Mouse (Mus musculus) midbrain, embryonic 12.5 days (tissue): ENCODE data around the gene Bbs9. TPM values are rescaled to one million over a fixed set of nuclear protein-coding genes. Genes with fewer than 3 reads are reported as not detected.

Experiments
- ATAC-seq: fragments of 200-750 bp; cut with Nextera tagmentation; 2 replicates; pipeline ENCODE4 v1.8.0; 2017; ENCODE audit warnings: low read depth, moderate TSS enrichment, moderate library complexity; ENCODE audit not compliant: low FRiP score
- H3K27ac ChIP-seq: fragments of 300-500 bp; sonication (generic); replicated peaks from 2 replicates; pipeline ENCODE4 v1.5.1; 2016; ENCODE audit warnings: mild to moderate bottlenecking
- H3K27me3 ChIP-seq: fragments of 300-500 bp; sonication (generic); 2 replicates; pipeline ENCODE4 v1.6.1; 2016; ENCODE audit warnings: mild to moderate bottlenecking
- H3K36me3 ChIP-seq: fragments of 300-500 bp; sonication (generic); 2 replicates; pipeline ENCODE4 v1.6.1; 2016
- H3K4me1 ChIP-seq: fragments of 300-500 bp; sonication (generic); 2 replicates; pipeline ENCODE4 v1.6.1; 2016
- H3K4me2 ChIP-seq: fragments of 300-500 bp; sonication (generic); replicated peaks from 2 replicates; pipeline ENCODE4 v1.6.1; 2016; ENCODE audit warnings: mild to moderate bottlenecking, moderate library complexity
- H3K4me3 ChIP-seq: fragments of 300-500 bp; sonication (generic); 2 replicates; pipeline ENCODE4 v1.5.1; 2016; ENCODE audit warnings: mild to moderate bottlenecking
- H3K9ac ChIP-seq: fragments of 300-500 bp; sonication (generic); replicated peaks from 2 replicates; pipeline ENCODE4 v1.6.1; 2016; ENCODE audit warnings: mild to moderate bottlenecking, moderate library complexity
- H3K9me3 ChIP-seq: fragments of 300-500 bp; sonication (generic); 2 replicates; pipeline ENCODE4 v1.6.1; 2016; ENCODE audit warnings: mild to moderate bottlenecking
- WGBS: fragments of 180-500 bp; shearing (Covaris S2); methylation state at CpG from one replicate; pipeline ENCODE4 v1.1.7; 2016; 5-methylcytosine and 5-hydroxymethylcytosine counted together
- polyA plus RNA-seq: library from polyadenylated mRNA; unstranded; fragments of >200 nt; fragmentation: Nextera tagmentation; extraction: Ambion mirVana; gene quantifications from 2 replicates; pipeline ENCODE4 v1.2.1, GENCODE M21; 2016

The Bbs9 gene
- polyA plus RNA-seq, 1 experiment from 2014 or later = 19.1 TPM

DNA sequence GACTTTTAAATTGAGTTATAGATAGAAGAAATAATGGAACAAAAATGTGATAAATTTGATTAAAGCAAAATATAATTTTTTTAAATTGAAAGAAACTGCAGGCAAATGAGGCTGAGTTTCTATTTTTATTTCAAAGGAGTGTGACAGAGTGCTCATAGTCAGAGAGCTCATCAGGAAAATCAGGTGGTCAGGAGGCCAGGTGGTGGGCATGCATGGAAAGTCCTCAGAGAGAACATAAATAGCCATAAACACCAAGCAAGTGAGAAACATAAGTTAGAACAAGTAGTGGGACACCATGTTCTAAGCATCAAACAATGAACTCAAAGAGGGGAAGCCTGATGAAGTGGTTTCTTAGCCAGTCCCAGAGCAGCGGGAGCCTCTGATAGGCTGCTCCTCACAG, 266.5 kb downstream of the Bbs9 start:
- Histone ChIP-seq H3K36me3 (no peaks in the 10 kb centered on the region), H3K4me1 (no peaks in the 10 kb centered on the region), H3K9me3 (no peaks in the 10 kb centered on the region), H3K27me3 (no peaks in the 10 kb centered on the region), H3K27ac (no peak overlapping the region), H3K9ac (no peak overlapping the region), H3K4me3 (no peak overlapping the region), H3K4me2 (no peak overlapping the region)
- ATAC-seq = no peak
- 97% methylated on average over 1 of the region's 1 CpGs for WGBS

DNA sequence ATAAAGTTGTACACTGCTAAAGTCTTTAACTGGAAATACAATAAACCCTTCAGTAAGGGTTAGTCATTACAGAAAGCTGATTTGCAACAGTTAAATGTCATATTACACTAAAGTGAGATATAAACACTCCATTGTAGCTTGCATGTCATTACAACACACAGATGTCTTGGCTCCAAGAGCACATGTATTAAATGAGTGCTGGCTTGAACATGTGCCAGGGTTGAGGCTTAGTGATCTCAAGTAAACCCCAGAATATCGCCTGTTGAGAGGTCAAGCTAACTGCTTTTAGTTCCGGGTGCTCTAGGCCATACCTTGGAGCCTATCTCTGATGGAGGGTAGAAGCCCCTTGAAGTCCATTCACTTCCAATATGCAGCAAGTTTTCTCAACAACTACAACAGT, 273.1 kb downstream of the Bbs9 start:
- Histone ChIP-seq H3K4me1 (no peaks in the 10 kb centered on the region), H3K9ac (no peak overlapping the region), H3K36me3 (no peaks in the 10 kb centered on the region), H3K4me3 (no peak overlapping the region), H3K27ac (no peak overlapping the region), H3K27me3 (no peaks in the 10 kb centered on the region), H3K4me2 (no peak overlapping the region), H3K9me3 (no peaks in the 10 kb centered on the region)
- 89% methylated on average over 2 of the region's 2 CpGs for WGBS
- ATAC-seq = no peak

DNA sequence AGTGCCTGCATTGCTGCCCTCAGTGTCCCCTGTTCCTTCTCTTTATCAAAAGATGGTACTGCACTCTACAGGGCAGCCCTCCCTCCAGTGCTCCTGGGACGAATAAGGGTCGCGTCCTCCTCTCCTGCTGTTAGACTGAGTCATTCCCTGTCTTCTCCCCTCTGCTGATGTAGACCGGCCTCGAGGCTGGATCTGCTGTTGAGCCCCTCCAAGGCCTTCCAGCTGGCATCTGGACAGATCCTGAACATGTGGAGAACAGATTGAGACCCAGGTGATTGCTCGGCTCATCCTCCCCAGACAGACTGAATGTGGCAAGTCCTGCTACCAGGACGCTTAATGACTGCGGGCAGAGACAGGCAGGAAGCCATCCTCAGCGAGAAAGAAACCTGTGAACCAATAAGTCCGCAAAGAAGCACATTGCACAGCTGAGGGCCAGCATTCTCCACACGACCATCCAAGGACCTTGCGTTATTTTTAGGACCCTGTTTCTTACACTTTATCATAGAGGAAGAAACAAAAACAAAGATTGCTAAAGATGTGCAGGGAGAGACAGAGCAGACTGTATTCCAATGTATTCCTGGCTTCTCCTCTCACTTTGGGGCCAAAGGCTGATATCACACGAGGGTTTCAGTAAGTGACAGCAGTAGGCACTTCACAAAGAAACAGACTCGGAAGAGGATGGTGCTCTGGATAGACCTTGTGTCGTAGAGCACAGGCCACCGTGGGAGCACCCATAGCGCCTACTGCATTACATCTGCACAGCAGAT, 275.4 kb downstream of the Bbs9 start:
- Histone ChIP-seq H3K4me2 (no peak overlapping the region), H3K9me3 (no peaks in the 10 kb centered on the region), H3K9ac (no peak overlapping the region), H3K4me3 (no peak overlapping the region), H3K27ac (no peak overlapping the region), H3K4me1 (peaks cover 3% of the 10 kb centered on the region; the same call in 1 of the 2 replicates), H3K27me3 (no peaks in the 10 kb centered on the region), H3K36me3 (no peaks in the 10 kb centered on the region)
- WGBS = 86% methylated on average over 17 of the region's 17 CpGs
- no peak for ATAC-seq

DNA sequence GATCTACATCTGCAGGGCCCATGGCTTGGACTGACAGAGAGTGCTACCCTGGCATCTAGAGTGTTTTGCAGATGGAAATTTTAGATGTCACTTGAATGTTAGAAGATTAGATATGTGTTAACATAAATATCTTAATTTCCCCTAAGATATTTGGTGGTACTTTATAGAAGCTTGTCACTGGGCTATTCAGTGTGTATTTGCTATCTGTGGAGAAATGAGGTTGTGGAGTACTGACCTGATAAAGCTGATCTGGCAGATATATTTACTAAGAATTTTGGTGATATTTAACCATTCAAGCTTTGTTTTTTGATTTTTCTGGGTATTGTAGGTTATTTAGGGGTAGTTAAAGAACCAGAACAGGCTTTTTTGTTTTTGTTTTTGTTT, 276.0 kb downstream of the Bbs9 start:
- ATAC-seq = no peak
- H3K4me3 ChIP-seq = no peak overlapping the region
- no peaks in the 10 kb centered on the region for H3K27me3 ChIP-seq

DNA sequence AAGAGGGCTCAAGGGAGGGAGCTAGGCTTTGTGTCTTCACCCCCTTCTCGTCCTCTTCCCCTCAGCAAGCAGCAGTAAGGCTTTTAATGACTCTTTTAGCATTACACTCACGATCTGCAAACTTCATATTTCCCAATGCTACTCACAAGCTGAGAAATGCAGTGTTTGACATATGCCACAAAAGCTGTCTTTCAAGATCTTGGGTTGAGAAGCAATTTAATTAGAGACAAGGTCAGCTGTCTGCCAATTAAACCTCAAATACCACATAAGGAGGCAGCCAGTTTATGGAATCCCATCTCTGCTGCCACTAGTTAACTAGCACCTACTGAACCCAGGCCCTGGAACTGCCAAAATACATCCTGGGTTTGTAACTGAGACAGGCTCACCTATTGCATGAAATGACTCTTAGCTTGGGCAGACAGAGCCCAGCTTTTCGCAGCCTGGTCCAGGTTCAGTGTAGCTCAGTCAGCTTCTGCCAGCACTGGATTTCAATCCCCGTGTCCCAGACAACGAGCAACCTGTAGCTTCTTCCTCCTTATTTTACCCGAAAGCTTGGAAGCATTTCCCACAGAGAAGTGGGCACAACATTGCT, 278.7 kb downstream of the Bbs9 start:
- 66% methylated on average over 6 of the region's 6 CpGs for WGBS
- no peak for ATAC-seq

More for the DNA sequence above, 276.0 kb downstream of the Bbs9 start:
- Histone ChIP-seq H3K27ac (no peak overlapping the region), H3K4me1 (peaks cover 3% of the 10 kb centered on the region; the same call in 1 of the 2 replicates), H3K4me2 (no peak overlapping the region), H3K9me3 (no peaks in the 10 kb centered on the region), H3K9ac (no peak overlapping the region), H3K36me3 (no peaks in the 10 kb centered on the region)

DNA sequence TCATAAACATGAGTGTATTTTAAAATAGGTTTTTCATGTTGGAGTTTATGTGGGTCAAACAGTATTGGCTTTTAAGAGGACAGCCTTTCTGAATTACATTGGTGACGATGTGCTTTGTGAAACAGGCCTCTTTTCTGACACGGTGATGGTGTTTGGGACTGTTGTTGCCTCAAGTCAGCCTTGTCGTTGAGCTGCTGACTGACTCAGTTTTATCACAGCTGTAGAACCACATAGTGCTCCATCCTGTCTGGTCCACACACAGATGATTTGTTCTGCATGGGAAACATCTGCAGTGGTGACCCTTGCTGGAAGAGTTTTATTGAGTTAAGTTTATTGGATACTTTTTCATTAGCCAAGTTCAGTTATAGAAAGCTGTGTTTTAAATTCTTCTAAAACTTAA, 283.0 kb downstream of the Bbs9 start:
- Histone ChIP-seq H3K27me3 (no peaks in the 10 kb centered on the region), H3K36me3 (no peaks in the 10 kb centered on the region), H3K4me1 (peaks cover 3% of the 10 kb centered on the region; the same call in 1 of the 2 replicates), H3K9ac (no peak overlapping the region), H3K9me3 (no peaks in the 10 kb centered on the region), H3K4me3 (no peak overlapping the region), H3K4me2 (no peak overlapping the region), H3K27ac (no peak overlapping the region)
- whole genome bisulfite sequencing = 82% methylated on average over 3 of the region's 3 CpGs
- ATAC-seq = no peak

More for the DNA sequence above, 278.7 kb downstream of the Bbs9 start:
- H3K27me3 ChIP-seq = no peaks in the 10 kb centered on the region
- H3K4me3 ChIP-seq = no peak overlapping the region
- peaks cover 3% of the 10 kb centered on the region; the same call in 1 of the 2 replicates for H3K4me1 ChIP-seq
- no peaks in the 10 kb centered on the region for H3K36me3 ChIP-seq
- no peak overlapping the region for H3K4me2 ChIP-seq
- H3K9me3 ChIP-seq = no peaks in the 10 kb centered on the region
- no peak overlapping the region for H3K27ac ChIP-seq
- H3K9ac ChIP-seq = no peak overlapping the region

DNA sequence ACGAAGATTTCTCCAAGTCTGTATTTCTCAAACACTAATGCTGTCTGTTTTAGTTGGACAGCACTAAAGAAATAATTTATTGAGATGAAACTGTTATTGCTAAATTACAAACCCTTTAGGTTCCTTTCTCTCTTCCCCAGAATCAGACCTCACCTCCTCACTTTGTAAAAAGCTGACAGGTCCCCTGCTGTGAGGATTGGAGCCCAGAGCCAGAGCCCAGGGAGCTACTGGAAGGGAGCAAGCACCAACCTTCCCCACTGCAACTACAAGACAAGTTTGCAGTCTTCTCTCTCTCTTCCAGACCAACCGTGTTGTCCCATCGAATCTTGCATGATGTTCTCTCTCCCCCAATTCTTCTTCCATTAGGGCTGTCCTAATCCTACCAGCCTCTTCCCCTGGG, 283.7 kb downstream of the Bbs9 start:
- H3K36me3 ChIP-seq = no peaks in the 10 kb centered on the region
- H3K9me3 ChIP-seq = no peaks in the 10 kb centered on the region
- no peaks in the 10 kb centered on the region for H3K27me3 ChIP-seq
- ATAC-seq = no peak
- no peak overlapping the region for H3K27ac ChIP-seq
- no peak overlapping the region for H3K4me2 ChIP-seq
- peaks cover 3% of the 10 kb centered on the region; the same call in 1 of the 2 replicates for H3K4me1 ChIP-seq
- H3K9ac ChIP-seq = no peak overlapping the region
- no peak overlapping the region for H3K4me3 ChIP-seq
- WGBS = 64% methylated on average over 3 of the region's 3 CpGs

DNA sequence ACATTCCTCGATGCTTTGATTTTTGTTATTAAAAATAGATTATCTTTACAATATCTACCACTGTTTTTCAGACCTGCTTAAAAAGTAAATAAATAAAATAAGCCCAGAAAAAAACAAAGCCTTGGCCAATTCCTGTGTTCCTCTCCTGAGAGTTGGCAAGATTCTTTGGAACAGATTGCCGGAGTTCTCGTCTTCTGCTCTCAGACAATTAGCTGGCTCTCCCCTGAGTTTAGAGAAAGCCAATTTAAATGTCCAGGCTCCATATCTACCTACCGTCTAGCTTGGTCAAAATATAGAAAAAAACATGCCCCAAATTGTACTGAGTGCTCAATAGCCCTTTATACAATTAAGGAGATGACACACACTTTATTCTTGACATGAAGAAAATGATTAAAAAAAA, 284.9 kb downstream of the Bbs9 start:
- Histone ChIP-seq H3K27me3 (no peaks in the 10 kb centered on the region), H3K36me3 (no peaks in the 10 kb centered on the region), H3K9ac (no peak overlapping the region), H3K4me3 (no peak overlapping the region), H3K9me3 (no peaks in the 10 kb centered on the region), H3K4me1 (0 out of 2 replicates have a peak, but pooled peaks cover under 1% of the 10 kb centered on the region), H3K4me2 (no peak overlapping the region), H3K27ac (no peak overlapping the region)
- no peak for ATAC-seq
- 83% methylated on average over 4 of the region's 4 CpGs for WGBS

DNA sequence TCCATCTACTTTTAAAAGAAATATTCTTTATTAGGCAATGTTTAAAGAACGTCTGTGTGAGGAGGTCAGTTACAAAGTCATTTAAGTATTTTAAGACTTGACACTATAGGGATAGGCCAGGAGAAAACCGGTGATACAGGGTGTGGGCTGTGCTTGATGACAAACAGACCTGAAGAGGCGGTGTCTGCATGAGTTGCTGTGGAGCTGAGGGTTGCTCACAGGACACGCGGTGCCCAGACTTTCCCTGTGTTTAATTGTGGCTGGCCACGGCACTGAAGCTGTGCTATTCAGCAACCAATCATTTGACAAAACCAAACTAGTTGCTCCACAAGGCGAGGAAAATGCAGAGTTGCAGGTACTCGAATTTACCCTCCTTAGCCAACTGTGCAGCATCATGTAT, 286.0 kb downstream of the Bbs9 start:
- Histone ChIP-seq H3K4me1 (no peaks in the 10 kb centered on the region), H3K36me3 (no peaks in the 10 kb centered on the region), H3K4me3 (no peak overlapping the region), H3K27ac (no peak overlapping the region), H3K9ac (no peak overlapping the region), H3K4me2 (no peak overlapping the region), H3K9me3 (no peaks in the 10 kb centered on the region), H3K27me3 (no peaks in the 10 kb centered on the region)
- WGBS = 92% methylated on average over 8 of the region's 8 CpGs
- no peak for ATAC-seq

DNA sequence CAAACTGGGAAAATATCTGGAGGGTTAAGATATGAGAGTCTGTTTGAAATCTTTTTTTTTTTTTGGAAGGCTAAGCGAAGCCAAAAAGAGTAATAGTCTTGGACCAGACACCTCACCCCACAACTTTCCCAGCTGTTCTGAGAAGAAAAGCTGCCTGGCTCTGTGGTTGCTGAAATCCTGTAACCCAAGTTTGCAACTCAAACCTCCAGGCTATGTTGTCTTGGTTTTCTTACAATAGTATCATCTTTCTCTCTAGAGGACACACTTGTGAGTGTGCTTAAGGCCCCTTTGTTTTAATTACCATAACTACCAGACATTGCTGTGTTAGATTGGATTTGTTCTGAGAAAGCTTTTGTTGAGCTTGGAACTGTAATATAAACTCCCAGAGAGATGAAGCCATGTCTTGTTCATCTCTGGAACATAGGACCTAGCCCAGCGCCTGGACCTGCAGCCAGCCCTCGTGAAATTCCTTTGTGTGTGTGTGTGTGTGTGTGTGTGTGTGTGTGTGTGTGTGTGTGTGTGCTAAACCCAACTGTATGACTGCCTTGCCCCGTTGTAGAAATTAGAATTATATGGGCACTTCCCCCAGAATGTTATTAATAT, 290.2 kb downstream of the Bbs9 start:
- Histone ChIP-seq H3K27ac (no peak overlapping the region), H3K27me3 (no peaks in the 10 kb centered on the region), H3K4me1 (no peaks in the 10 kb centered on the region), H3K36me3 (no peaks in the 10 kb centered on the region), H3K4me2 (no peak overlapping the region), H3K9ac (no peak overlapping the region), H3K4me3 (no peak overlapping the region), H3K9me3 (no peaks in the 10 kb centered on the region)
- WGBS = 76% methylated on average over 4 of the region's 4 CpGs
- no peak for ATAC-seq

DNA sequence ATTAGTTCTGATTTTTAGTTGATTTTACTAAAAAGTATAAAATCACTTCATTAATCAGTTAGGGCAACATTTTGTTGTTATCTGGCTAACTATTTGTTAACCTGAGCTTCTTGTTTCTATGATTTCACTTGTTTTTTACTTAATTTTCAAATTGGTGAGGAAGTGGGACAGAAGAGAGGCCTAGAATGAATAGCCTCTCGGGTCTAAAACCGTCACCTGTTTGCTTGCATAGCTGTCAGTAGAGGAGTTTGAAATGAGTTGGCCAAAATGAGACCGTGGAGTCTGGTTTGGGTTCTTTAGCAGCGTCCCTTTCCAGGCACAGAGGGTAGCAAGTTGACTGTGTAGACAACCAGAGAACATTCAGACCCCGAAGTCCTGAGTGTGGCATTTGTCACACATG, 291.6 kb downstream of the Bbs9 start:
- no peak overlapping the region for H3K9ac ChIP-seq
- WGBS = 87% methylated on average over 5 of the region's 5 CpGs
- no peaks in the 10 kb centered on the region for H3K36me3 ChIP-seq
- H3K4me3 ChIP-seq = no peak overlapping the region
- no peaks in the 10 kb centered on the region for H3K27me3 ChIP-seq
- no peaks in the 10 kb centered on the region for H3K9me3 ChIP-seq
- no peak overlapping the region for H3K27ac ChIP-seq
- no peak overlapping the region for H3K4me2 ChIP-seq
- ATAC-seq = no peak
- no peaks in the 10 kb centered on the region for H3K4me1 ChIP-seq

DNA sequence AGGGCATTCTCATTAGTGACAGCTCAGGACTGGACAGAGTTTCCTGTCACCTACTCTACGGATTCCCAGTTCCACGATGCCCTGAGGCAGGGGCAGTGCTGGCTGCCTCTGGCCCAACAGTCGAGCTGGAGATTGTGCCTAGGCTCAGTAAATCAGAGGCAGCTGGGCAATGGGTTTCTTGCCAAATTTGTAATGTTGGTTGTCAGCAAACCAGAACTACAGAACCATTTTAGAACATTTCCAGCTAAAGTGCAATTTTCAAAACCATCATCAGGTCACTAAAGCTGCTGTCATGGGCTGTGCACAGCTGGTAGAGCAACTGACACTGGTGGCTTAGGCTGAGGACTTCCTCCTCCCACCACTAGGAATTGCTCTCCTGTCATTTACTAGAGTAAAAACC, 292.3 kb downstream of the Bbs9 start:
- Histone ChIP-seq H3K27me3 (no peaks in the 10 kb centered on the region), H3K27ac (no peak overlapping the region), H3K36me3 (no peaks in the 10 kb centered on the region), H3K9me3 (no peaks in the 10 kb centered on the region), H3K9ac (no peak overlapping the region), H3K4me3 (no peak overlapping the region), H3K4me2 (no peak overlapping the region), H3K4me1 (no peaks in the 10 kb centered on the region)
- 82% methylated on average over 3 of the region's 3 CpGs for WGBS
- ATAC-seq = no peak
